Mouse (Mus musculus) embryonic facial prominence, embryonic 10.5 days (tissue): ENCODE measurements at regions not wholly inside any gene's neighbourhood (a gene's known extent, or its start where the extent isn't known, plus 50 kb on each side); places are given as distances from the start of the nearest gene placed in this dataset.

Experiments used
- DNase-seq: peaks from one replicate; pipeline ENCODE4 v3.0.0-alpha.2; 2017; ENCODE audit warnings: low spot score
- H3K27ac ChIP-seq: fragments of 300-500 bp; sonication (generic); replicated peaks from 2 replicates; pipeline ENCODE4 v1.5.1; 2016; ENCODE audit warnings: mild to moderate bottlenecking
- H3K27me3 ChIP-seq: fragments of 300-500 bp; sonication (generic); replicated peaks from 2 replicates; pipeline ENCODE4 v1.6.1; 2016; ENCODE audit warnings: low read depth, mild to moderate bottlenecking; ENCODE audit not compliant: poor library complexity, severe bottlenecking
- H3K36me3 ChIP-seq: fragments of 300-500 bp; sonication (generic); replicated peaks from 2 replicates; pipeline ENCODE4 v1.6.1; 2016; ENCODE audit warnings: mild to moderate bottlenecking, moderate library complexity
- H3K4me1 ChIP-seq: fragments of 300-500 bp; sonication (generic); 2 replicates; pipeline ENCODE4 v1.6.1; 2016
- H3K4me3 ChIP-seq: fragments of 300-500 bp; sonication (generic); 2 replicates; pipeline ENCODE4 v1.5.1; 2016; ENCODE audit warnings: mild to moderate bottlenecking, moderate library complexity
- H3K9me3 ChIP-seq: fragments of 300-500 bp; sonication (generic); 2 replicates; pipeline ENCODE4 v1.6.1; 2016; ENCODE audit warnings: mild to moderate bottlenecking
- WGBS: fragments of 180-500 bp; shearing (Covaris S2); methylation state at CpG from one replicate; pipeline ENCODE4 v1.1.7; 2016; 5-methylcytosine and 5-hydroxymethylcytosine counted together

- no peak for DNase-seq
- 89% methylated on average over 26 of the region's 26 CpGs for WGBS
- Histone ChIP-seq H3K36me3 (peaks cover 2% of the 10 kb centered on the region; the same call in 1 of the 2 replicates), H3K27me3 (no peaks in the 10 kb centered on the region), H3K27ac (no peak overlapping the region), H3K9me3 (no peaks in the 10 kb centered on the region), H3K4me3 (no peak overlapping the region), H3K4me1 (peaks cover 15% of the 10 kb centered on the region)
These were observed 171.7 kb upstream of the Kazn start for GRCm38 (mm10) chr4:142410596-142411573.

- Histone ChIP-seq H3K9me3 (0 out of 2 replicates have a peak, but pooled peaks cover 6% of the 10 kb centered on the region), H3K27ac (no peak overlapping the region), H3K27me3 (no peaks in the 10 kb centered on the region), H3K36me3 (peaks cover 12% of the 10 kb centered on the region), H3K4me1 (0 out of 2 replicates have a peak, but pooled peaks cover 3% of the 10 kb centered on the region), H3K4me3 (no peak overlapping the region)
- DNase-seq = no peak
- 80% methylated on average over 7 of the region's 7 CpGs for WGBS
These were observed 158.7 kb upstream of the Kazn start for GRCm38 (mm10) chr4:142397858-142398257.

- Histone ChIP-seq H3K9me3 (no peaks in the 10 kb centered on the region), H3K27me3 (no peaks in the 10 kb centered on the region), H3K4me1 (0 out of 2 replicates have a peak, but pooled peaks cover 3% of the 10 kb centered on the region), H3K36me3 (peaks cover 7% of the 10 kb centered on the region), H3K4me3 (no peak overlapping the region), H3K27ac (no peak overlapping the region; the same call in 1 of the 2 replicates)
- peak; percentile 60 for DNase-seq
- WGBS = 60% methylated on average over 2 of the region's 2 CpGs
These were observed 153.7 kb upstream of the Kazn start for GRCm38 (mm10) chr4:142392924-142393323.

GRCm38 (mm10) chr4:142390531-142391195, 151.5 kb upstream of the Kazn start:
- no peaks in the 10 kb centered on the region for H3K9me3 ChIP-seq
- H3K27me3 ChIP-seq = no peaks in the 10 kb centered on the region
- no peak overlapping the region for H3K4me3 ChIP-seq
- 91% methylated on average over 21 of the region's 21 CpGs for WGBS
- no peak for DNase-seq
- no peak overlapping the region for H3K27ac ChIP-seq
- H3K36me3 ChIP-seq = peaks cover 7% of the 10 kb centered on the region
- 0 out of 2 replicates have a peak, but pooled peaks cover 3% of the 10 kb centered on the region for H3K4me1 ChIP-seq

- Histone ChIP-seq H3K9me3 (no peaks in the 10 kb centered on the region), H3K27me3 (no peaks in the 10 kb centered on the region), H3K4me3 (no peak overlapping the region), H3K4me1 (0 out of 2 replicates have a peak, but pooled peaks cover 3% of the 10 kb centered on the region), H3K36me3 (no peaks in the 10 kb centered on the region), H3K27ac (no peak overlapping the region)
- no peak for DNase-seq
- 71% methylated on average over 6 of the region's 6 CpGs for WGBS
These were observed 149.3 kb upstream of the Kazn start for GRCm38 (mm10) chr4:142388476-142388875.

GRCm38 (mm10) chr4:142381168-142381567, 142.0 kb upstream of the Kazn start:
- Histone ChIP-seq H3K36me3 (no peaks in the 10 kb centered on the region), H3K27ac (no peak overlapping the region), H3K27me3 (no peaks in the 10 kb centered on the region), H3K9me3 (no peaks in the 10 kb centered on the region), H3K4me1 (peaks cover 21% of the 10 kb centered on the region), H3K4me3 (no peak overlapping the region)
- no peak for DNase-seq
- 76% methylated on average over 7 of the region's 7 CpGs for WGBS

GRCm38 (mm10) chr4:142378452-142378851, 139.3 kb upstream of the Kazn start:
- no peak for DNase-seq
- Histone ChIP-seq H3K4me1 (peaks cover 24% of the 10 kb centered on the region), H3K4me3 (no peak overlapping the region), H3K36me3 (no peaks in the 10 kb centered on the region), H3K27me3 (0 out of 2 replicates have a peak, but pooled peaks cover 3% of the 10 kb centered on the region), H3K27ac (no peak overlapping the region), H3K9me3 (no peaks in the 10 kb centered on the region)
- 30% methylated on average over 9 of the region's 9 CpGs for WGBS

GRCm38 (mm10) chr4:142367774-142368173, 128.6 kb upstream of the Kazn start:
- Histone ChIP-seq H3K4me3 (no peak overlapping the region), H3K36me3 (no peaks in the 10 kb centered on the region), H3K9me3 (no peaks in the 10 kb centered on the region; the same call in 1 of the 2 replicates), H3K4me1 (peaks cover 1% of the 10 kb centered on the region), H3K27ac (no peak overlapping the region), H3K27me3 (no peaks in the 10 kb centered on the region)
- no peak for DNase-seq
- 88% methylated on average over 3 of the region's 3 CpGs for WGBS

GRCm38 (mm10) chr4:142362071-142362470, 122.9 kb upstream of the Kazn start:
- Histone ChIP-seq H3K4me1 (peaks cover 25% of the 10 kb centered on the region), H3K4me3 (no peak overlapping the region), H3K27ac (no peak overlapping the region), H3K36me3 (no peaks in the 10 kb centered on the region), H3K27me3 (no peaks in the 10 kb centered on the region), H3K9me3 (no peaks in the 10 kb centered on the region; the same call in 1 of the 2 replicates)
- DNase-seq = no peak
- 48% methylated on average over 5 of the region's 5 CpGs for WGBS

- H3K4me3 ChIP-seq = no peak overlapping the region
- H3K9me3 ChIP-seq = no peaks in the 10 kb centered on the region
- H3K36me3 ChIP-seq = no peaks in the 10 kb centered on the region
- DNase-seq = no peak
- no peaks in the 10 kb centered on the region for H3K27me3 ChIP-seq
- WGBS = 56% methylated on average over 13 of the region's 13 CpGs
- H3K27ac ChIP-seq = no peak overlapping the region
- H3K4me1 ChIP-seq = peaks cover 25% of the 10 kb centered on the region
These were observed 119.7 kb upstream of the Kazn start for GRCm38 (mm10) chr4:142358866-142359265.

GRCm38 (mm10) chr4:142355387-142355786, 116.2 kb upstream of the Kazn start:
- H3K27me3 ChIP-seq = no peaks in the 10 kb centered on the region
- no peaks in the 10 kb centered on the region for H3K36me3 ChIP-seq
- H3K27ac ChIP-seq = no peak overlapping the region
- H3K4me1 ChIP-seq = peaks cover 9% of the 10 kb centered on the region
- 89% methylated on average over 8 of the region's 8 CpGs for WGBS
- DNase-seq = no peak
- H3K9me3 ChIP-seq = no peaks in the 10 kb centered on the region
- no peak overlapping the region for H3K4me3 ChIP-seq

- no peak for DNase-seq
- Histone ChIP-seq H3K27me3 (no peaks in the 10 kb centered on the region), H3K27ac (no peak overlapping the region), H3K4me1 (peaks cover under 1% of the 10 kb centered on the region), H3K4me3 (no peak overlapping the region), H3K9me3 (no peaks in the 10 kb centered on the region), H3K36me3 (no peaks in the 10 kb centered on the region)
- 82% methylated on average over 7 of the region's 7 CpGs for WGBS
These were observed 114.3 kb upstream of the Kazn start for GRCm38 (mm10) chr4:142353526-142353925.
